Mouse (Mus musculus) lung, embryonic 16.5 days (tissue): ENCODE measurements at regions not wholly inside any gene's neighbourhood (a gene's known extent, or its start where the extent isn't known, plus 50 kb on each side); places are given as distances from the start of the nearest gene placed in this dataset.

Experiments
- ATAC-seq: fragments of 200-750 bp; cut with Nextera tagmentation; 2 replicates; pipeline ENCODE4 v1.8.0; 2017; ENCODE audit warnings: low read depth, mild to moderate bottlenecking, moderate library complexity
- H3K27ac ChIP-seq: fragments of 300-500 bp; sonication (generic); 2 replicates; pipeline ENCODE4 v1.5.1; 2014; ENCODE audit warnings: mild to moderate bottlenecking, control low read depth, low read length
- H3K27me3 ChIP-seq: fragments of 300-500 bp; sonication (generic); 2 replicates; pipeline ENCODE4 v1.6.1; 2014; ENCODE audit warnings: low read depth, low read length, mixed read lengths; ENCODE audit not compliant: control insufficient read depth, insufficient read depth
- H3K36me3 ChIP-seq: fragments of 300-500 bp; sonication (generic); 2 replicates; pipeline ENCODE4 v1.6.1; 2014; ENCODE audit warnings: low read length; ENCODE audit not compliant: control insufficient read depth, insufficient read depth
- H3K4me1 ChIP-seq: fragments of 300-500 bp; sonication (generic); replicated peaks from 2 replicates; pipeline ENCODE4 v1.6.1; 2014; ENCODE audit warnings: low read length, mixed read lengths; ENCODE audit not compliant: control insufficient read depth, insufficient read depth
- H3K4me2 ChIP-seq: fragments of 300-500 bp; sonication (generic); 2 replicates; pipeline ENCODE4 v1.6.1; 2014; ENCODE audit warnings: low read depth, low read length, control low read depth
- H3K4me3 ChIP-seq: fragments of 300-500 bp; sonication (generic); 2 replicates; pipeline ENCODE4 v1.5.1; 2014; ENCODE audit warnings: mild to moderate bottlenecking, low read length, control low read depth
- H3K9ac ChIP-seq: fragments of 300-500 bp; sonication (generic); 2 replicates; pipeline ENCODE4 v1.6.1; 2014; ENCODE audit warnings: low read length, control low read depth
- H3K9me3 ChIP-seq: fragments of 300-500 bp; sonication (generic); 2 replicates; pipeline ENCODE4 v1.6.1; 2016; ENCODE audit warnings: low read length; ENCODE audit not compliant: control insufficient read depth
- WGBS: fragments of 180-500 bp; shearing (Covaris S2); extraction: QIAGEN DNeasy Blood & Tissue Kit; methylation state at CpG from one replicate; pipeline ENCODE4 v1.1.7; 2014; 5-methylcytosine and 5-hydroxymethylcytosine counted together

- Histone ChIP-seq H3K9ac (no peak overlapping the region), H3K27ac (no peak overlapping the region), H3K4me3 (no peak overlapping the region), H3K36me3 (no peaks in the 10 kb centered on the region), H3K4me2 (no peak overlapping the region), H3K4me1 (no peaks in the 10 kb centered on the region), H3K9me3 (no peaks in the 10 kb centered on the region), H3K27me3 (no peaks in the 10 kb centered on the region)
- ATAC-seq = no peak
- 71% methylated on average over 8 of the region's 8 CpGs for WGBS
Observed at GRCm38 (mm10) chr16:13050225-13050892, 59.1 kb upstream of the Ercc4 start.

- H3K4me1 ChIP-seq = no peaks in the 10 kb centered on the region
- WGBS = 52% methylated on average over 7 of the region's 7 CpGs
- H3K9me3 ChIP-seq = no peaks in the 10 kb centered on the region
- H3K36me3 ChIP-seq = no peaks in the 10 kb centered on the region
- no peak for ATAC-seq
- no peak overlapping the region for H3K9ac ChIP-seq
- H3K27me3 ChIP-seq = no peaks in the 10 kb centered on the region
- H3K4me2 ChIP-seq = no peak overlapping the region
- no peak overlapping the region for H3K4me3 ChIP-seq
- no peak overlapping the region for H3K27ac ChIP-seq
Observed at GRCm38 (mm10) chr16:13054956-13055355, 54.5 kb upstream of the Ercc4 start.
